Mouse (Mus musculus) central nervous system, embryonic 11.5 days (tissue): ENCODE results near the gene 1700018B08Rik. TPM values are rescaled to one million over a fixed set of nuclear protein-coding genes. Genes with fewer than 3 reads are reported as not detected.

Experiments
- polyA plus RNA-seq: library from polyadenylated mRNA; depleted of rRNA; stranded (reverse); fragments of >200 nt; gene quantifications from 2 replicates; pipeline ENCODE4 v1.2.3, GENCODE M21; 2012; rRNA removed

1700018B08Rik gene
- not detected in 2 replicates for polyA plus RNA-seq

DNA sequence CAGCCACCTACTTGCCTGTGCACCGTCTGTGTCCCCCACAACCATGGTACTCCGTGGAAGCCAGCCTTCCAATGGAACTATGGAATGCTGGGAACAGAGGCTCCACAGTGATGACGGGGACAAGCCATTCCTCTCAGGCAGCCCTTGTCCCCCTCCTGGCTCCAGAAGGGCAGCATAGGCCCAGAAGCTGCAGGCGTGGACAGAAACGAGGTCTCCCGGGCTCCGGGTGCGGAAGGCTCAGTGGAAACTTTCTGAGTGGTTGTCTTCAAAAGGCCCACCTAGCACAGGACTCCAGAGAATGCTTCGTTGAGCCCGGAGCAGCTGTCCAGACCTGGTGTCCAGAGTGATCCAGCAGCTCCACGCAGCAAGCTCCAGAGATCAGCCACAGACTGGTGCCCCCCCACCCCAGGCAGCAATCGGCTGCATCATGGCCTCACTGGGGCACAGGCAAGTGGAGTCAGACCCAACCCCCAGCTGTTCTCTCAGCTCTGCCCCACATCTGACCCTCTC, at the start of gene 1700018B08Rik:
Gene 1700018B08Rik (minus strand): TSS at position 45 of the 510 bp plus-strand sequence.

DNA sequence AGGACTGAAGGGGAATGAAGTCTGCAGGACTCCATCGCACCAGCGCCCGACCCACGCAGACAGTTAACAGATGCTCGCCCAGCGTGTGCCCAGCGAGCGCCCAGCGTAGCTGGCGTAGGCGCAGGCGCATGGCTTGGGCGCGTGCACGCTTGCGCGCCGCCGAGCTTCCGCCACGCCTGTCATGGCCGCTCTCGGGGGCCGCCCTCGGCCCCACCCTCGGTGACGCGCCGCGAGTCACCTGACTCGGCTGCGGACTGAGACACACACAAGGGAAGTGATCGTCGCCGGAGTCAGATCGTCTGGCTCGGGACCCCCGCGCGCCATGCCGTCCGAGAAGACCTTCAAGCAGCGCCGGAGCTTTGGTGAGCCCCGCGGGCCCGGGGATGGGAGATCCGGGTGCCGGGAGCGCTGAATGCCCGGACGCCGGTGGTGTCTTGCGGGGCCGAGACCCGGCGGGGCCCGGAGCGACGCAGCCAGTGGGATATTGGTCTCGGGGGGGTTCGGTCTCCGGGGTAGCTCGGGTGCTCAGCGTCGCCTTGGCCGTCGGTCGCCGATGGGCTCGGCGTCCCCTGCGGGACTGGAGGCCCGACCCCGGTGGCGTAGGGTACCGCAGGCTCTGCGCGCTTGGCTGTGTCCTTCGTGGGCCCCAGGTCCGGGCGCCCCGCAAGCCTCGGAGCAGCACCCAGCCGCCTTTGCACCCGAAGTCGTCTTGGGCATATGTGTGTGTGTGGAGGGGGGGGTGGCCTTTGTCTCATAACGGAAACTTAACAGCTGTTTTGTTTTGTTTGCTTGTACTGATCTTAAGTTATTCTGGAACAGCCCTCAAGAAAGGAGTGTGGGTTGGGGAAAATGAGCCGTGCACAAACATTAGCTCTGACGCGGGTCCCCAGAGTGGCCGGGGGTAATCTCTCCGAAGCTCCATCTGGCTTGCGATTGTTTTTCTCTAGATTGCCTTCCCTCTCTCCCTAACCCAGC, 46.4 kb upstream of the 1700018B08Rik start, which contains the start of gene Map1lc3b:
Gene Map1lc3b (plus strand): TSS at position 159 of the 975 bp plus-strand sequence.

DNA sequence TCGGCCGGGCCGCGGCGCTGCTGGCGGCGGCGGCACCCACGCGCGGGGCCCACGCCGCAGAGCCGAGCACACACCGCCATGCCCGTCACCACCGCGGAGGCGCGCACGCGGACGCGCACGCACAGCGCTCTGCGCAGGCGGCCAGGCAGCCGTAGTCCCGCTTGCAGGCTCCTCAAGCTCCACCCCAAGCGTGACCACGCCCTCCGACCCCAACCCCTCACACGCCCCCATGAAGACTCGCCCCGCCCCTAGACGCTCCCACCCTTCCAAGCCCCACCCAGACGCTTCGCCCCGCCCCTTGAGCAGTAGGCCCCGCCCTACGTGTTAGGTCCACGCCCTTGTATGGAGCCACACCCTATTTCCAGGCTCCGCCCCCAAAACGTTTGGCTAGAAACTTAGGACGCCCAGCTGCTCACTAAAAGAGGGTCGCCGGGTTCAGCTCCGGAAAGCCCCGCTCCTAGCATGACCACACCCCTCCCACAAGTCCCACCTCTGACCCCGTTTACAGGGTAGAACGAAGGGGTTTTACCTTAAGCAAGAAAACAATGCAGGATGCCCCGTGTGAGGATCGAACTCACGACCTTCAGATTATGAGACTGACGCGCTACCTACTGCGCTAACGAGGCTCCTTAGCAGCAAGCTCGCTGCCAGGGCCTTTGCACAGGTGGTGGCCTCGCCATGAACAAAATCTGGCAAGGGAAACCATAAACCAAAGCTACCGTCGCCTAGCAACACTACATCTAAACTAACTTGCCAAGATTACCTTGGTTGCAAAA, 34.7 kb upstream of the 1700018B08Rik start, which contains the start of gene Fbxo31:
Gene Fbxo31 (minus strand): TSS at position 131 of the 776 bp plus-strand sequence.

Other genes starting within 250 kb of the 1700018B08Rik start
- 15.9 and 17.2 TPM in 2 replicates for gene Fbxo31, start 34.5 kb upstream of the 1700018B08Rik start, polyA plus RNA-seq
- gene Map1lc3b, start 46.0 kb upstream of the 1700018B08Rik start, polyA plus RNA-seq: 46.5 and 61.2 TPM in 2 replicates
- gene Zcchc14, start 108.6 kb upstream of the 1700018B08Rik start, polyA plus RNA-seq: 43.0 and 44.2 TPM in 2 replicates
- 5.8 and 7.4 TPM in 2 replicates for gene Jph3, start 185.3 kb upstream of the 1700018B08Rik start, polyA plus RNA-seq